Mouse (Mus musculus) heart, embryonic 12.5 days (tissue): ENCODE measurements at regions not wholly inside any gene's neighbourhood (a gene's known extent, or its start where the extent isn't known, plus 50 kb on each side); places are given as distances from the start of the nearest gene placed in this dataset.
A peak's percentile ranks its signal among the peaks of the same experiment; 100 is the strongest.

Experiments
- ATAC-seq: fragments of 200-750 bp; cut with Nextera tagmentation; 2 replicates; pipeline ENCODE4 v1.8.0; 2017; ENCODE audit warnings: moderate TSS enrichment, moderate library complexity; ENCODE audit not compliant: insufficient number of reproducible peaks, low FRiP score
- H3K27ac ChIP-seq: fragments of 300-500 bp; sonication (generic); 2 replicates; pipeline ENCODE4 v1.5.1; 2016; ENCODE audit warnings: mild to moderate bottlenecking, moderate library complexity; ENCODE audit not compliant: poor library complexity, severe bottlenecking
- H3K27me3 ChIP-seq: fragments of 300-500 bp; sonication (generic); replicated peaks from 2 replicates; pipeline ENCODE4 v1.6.1; 2016; ENCODE audit warnings: mild to moderate bottlenecking, moderate library complexity
- H3K36me3 ChIP-seq: fragments of 300-500 bp; sonication (generic); 2 replicates; pipeline ENCODE4 v1.6.1; 2016; ENCODE audit warnings: mild to moderate bottlenecking, moderate library complexity
- H3K4me1 ChIP-seq: fragments of 300-500 bp; sonication (generic); replicated peaks from 2 replicates; pipeline ENCODE4 v1.6.1; 2016; ENCODE audit warnings: mild to moderate bottlenecking
- H3K4me2 ChIP-seq: fragments of 300-500 bp; sonication (generic); 2 replicates; pipeline ENCODE4 v1.6.1; 2016; ENCODE audit warnings: mild to moderate bottlenecking, moderate library complexity
- H3K4me3 ChIP-seq: fragments of 300-500 bp; sonication (generic); 2 replicates; pipeline ENCODE4 v1.5.1; 2016; ENCODE audit warnings: mild to moderate bottlenecking
- H3K9ac ChIP-seq: fragments of 300-500 bp; sonication (generic); 2 replicates; pipeline ENCODE4 v1.6.1; 2016; ENCODE audit warnings: mild to moderate bottlenecking, moderate library complexity
- H3K9me3 ChIP-seq: fragments of 300-500 bp; sonication (generic); replicated peaks from 2 replicates; pipeline ENCODE4 v1.6.1; 2016; ENCODE audit warnings: mild to moderate bottlenecking, moderate library complexity
- WGBS: fragments of 180-500 bp; shearing (Covaris S2); methylation state at CpG from one replicate; pipeline ENCODE4 v1.1.7; 2016; 5-methylcytosine and 5-hydroxymethylcytosine counted together

DNA sequence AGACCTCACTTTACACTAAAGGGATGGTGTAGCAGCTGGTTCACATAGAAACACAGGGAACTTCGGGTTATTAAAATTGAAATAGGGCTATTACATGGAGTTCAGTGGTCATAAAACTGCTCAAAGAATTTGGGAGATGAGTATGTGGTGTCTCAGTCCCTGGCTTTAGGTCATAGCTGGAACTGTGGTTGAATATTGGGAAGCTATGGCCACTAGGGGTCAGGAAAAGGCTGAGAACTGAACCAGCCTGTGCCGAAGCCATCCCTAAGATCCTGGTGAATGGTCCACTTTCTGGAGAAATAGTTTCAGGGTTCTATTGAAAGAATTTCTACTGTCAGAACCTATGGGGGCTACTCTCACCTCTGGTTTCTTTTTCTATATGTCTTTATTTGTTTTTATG, 229.0 kb downstream of the Ankrd50 start:
- no peak for ATAC-seq
- Histone ChIP-seq H3K27me3 (no peaks in the 10 kb centered on the region), H3K9me3 (no peaks in the 10 kb centered on the region; the same call in none of the 2 replicates), H3K4me3 (no peak overlapping the region), H3K27ac (no peak overlapping the region), H3K36me3 (no peaks in the 10 kb centered on the region), H3K4me2 (no peak overlapping the region), H3K4me1 (peaks cover 22% of the 10 kb centered on the region), H3K9ac (no peak overlapping the region)
- 8% methylated on average over 2 of the region's 2 CpGs for WGBS

DNA sequence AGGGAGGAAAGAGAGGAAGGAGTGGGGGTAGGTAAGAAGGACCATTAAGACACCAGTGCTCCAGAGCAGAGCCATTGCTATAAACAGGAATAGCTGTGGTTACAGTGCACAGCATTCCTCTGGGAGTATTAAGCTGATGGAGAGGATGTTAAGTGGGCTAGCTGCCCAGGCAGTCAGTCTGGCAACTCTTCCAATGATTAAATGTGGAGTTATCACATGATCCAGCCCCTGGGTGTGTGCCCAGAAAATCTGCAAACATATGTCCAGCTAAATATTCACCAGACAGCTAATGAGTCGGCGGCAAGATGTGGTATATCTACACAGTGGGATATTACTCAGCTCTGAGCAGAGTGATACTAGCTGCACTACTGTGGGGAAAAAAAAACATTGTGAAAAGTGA, 229.7 kb downstream of the Ankrd50 start:
- WGBS = 36% methylated on average over 2 of the region's 2 CpGs
- Histone ChIP-seq H3K27ac (no peak overlapping the region), H3K36me3 (no peaks in the 10 kb centered on the region), H3K4me2 (no peak overlapping the region), H3K9ac (no peak overlapping the region), H3K4me3 (no peak overlapping the region), H3K9me3 (no peaks in the 10 kb centered on the region; the same call in 1 of the 2 replicates), H3K4me1 (peaks cover 22% of the 10 kb centered on the region), H3K27me3 (no peaks in the 10 kb centered on the region)
- peak; percentile 70; the same call in 1 of the 2 replicates for ATAC-seq

DNA sequence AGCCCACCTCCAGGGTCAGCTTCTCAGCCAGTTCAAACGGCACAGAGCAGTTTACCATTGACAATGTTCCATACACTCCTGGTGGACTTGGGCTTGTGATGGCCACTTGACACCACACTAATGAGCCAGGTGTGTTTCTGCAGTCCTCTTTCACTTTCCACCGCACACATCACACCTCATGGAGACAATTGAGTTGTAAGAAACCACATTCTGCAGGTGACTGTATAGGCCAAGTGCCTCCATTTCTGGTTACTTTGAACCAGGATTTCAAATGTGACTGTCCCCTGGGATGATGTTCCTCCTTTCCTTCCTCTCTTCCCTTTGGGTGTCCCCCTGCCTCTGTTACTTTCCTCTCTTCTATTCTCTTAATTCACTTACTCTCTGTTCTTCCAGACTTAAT, 233.1 kb downstream of the Ankrd50 start:
- 64% methylated on average over 2 of the region's 2 CpGs for WGBS
- H3K27me3 ChIP-seq = no peaks in the 10 kb centered on the region
- peaks cover 7% of the 10 kb centered on the region for H3K4me1 ChIP-seq
- H3K36me3 ChIP-seq = no peaks in the 10 kb centered on the region
- no peaks in the 10 kb centered on the region for H3K9me3 ChIP-seq
- no peak overlapping the region for H3K4me3 ChIP-seq
- H3K4me2 ChIP-seq = no peak overlapping the region
- no peak for ATAC-seq
- H3K27ac ChIP-seq = no peak overlapping the region
- H3K9ac ChIP-seq = no peak overlapping the region

DNA sequence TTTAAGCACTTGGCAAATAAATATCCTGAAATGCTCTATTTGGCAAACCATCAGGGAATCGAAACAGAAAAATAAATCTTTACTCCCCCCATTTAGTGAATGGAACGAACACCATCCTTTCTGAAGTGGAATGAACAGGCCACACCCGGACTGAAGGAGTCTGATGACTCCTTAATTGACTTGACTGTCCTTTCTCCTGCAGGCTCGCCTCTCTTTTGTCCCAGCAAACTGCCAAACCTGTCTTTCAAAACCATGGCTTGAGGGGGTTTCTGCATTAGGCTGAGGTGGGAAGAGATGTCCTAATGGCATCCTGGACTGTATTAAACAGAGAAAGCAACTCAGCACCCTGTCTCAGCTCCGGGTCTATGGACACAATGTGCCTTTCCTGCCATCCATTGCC, 234.1 kb downstream of the Ankrd50 start:
- Histone ChIP-seq H3K27ac (no peak overlapping the region), H3K27me3 (no peaks in the 10 kb centered on the region), H3K9me3 (no peaks in the 10 kb centered on the region), H3K9ac (no peak overlapping the region), H3K4me2 (no peak overlapping the region), H3K36me3 (no peaks in the 10 kb centered on the region), H3K4me3 (no peak overlapping the region), H3K4me1 (0 out of 2 replicates have a peak, but pooled peaks cover 6% of the 10 kb centered on the region)
- ATAC-seq = no peak
- whole genome bisulfite sequencing = 72% methylated on average over 5 of the region's 5 CpGs

DNA sequence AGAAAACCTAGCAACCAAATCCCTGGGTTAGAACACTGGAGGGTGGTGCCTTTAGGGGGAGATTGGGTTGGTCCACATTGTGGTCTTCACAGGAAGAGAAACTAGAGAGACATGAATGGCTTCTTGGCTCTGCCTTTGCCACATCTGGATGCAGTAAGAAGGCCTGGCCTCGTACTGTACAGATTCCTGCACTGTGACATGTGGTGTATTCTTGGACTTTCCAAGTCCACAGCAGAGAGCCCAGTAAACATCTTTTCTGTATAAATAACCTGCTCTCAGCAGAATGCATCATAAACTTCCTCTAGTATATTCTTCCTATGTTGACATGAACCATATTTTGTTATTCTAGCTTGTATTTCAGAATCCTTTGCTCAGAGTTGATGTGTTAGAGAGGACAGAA, 235.7 kb downstream of the Ankrd50 start:
- H3K4me3 ChIP-seq = no peak overlapping the region
- no peaks in the 10 kb centered on the region for H3K9me3 ChIP-seq
- H3K27ac ChIP-seq = no peak overlapping the region
- WGBS = 74% methylated on average over 1 of the region's 1 CpGs
- H3K36me3 ChIP-seq = no peaks in the 10 kb centered on the region
- 0 out of 2 replicates have a peak, but pooled peaks cover 6% of the 10 kb centered on the region for H3K4me1 ChIP-seq
- H3K27me3 ChIP-seq = no peaks in the 10 kb centered on the region
- H3K9ac ChIP-seq = no peak overlapping the region
- no peak overlapping the region for H3K4me2 ChIP-seq
- no peak for ATAC-seq

DNA sequence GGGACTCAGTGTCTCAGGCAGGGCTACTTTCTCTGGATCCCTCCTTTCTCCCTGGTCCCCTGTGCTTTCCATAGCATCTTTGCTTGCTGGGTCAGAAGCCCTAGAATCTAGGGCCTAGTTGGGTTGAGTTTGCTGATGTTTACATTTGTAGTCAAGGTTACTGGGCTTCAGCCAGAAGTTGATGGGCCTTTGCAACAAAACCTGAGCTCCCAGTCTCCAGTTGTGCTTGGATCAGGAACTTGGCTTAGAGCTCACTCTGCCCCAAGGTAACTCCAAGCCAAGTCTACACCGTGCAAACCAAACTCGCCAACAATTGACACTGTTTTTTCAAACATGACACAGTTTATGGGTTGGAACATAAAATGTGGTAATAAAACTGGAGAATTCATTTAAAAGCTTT, 238.2 kb downstream of the Ankrd50 start:
- Histone ChIP-seq H3K27ac (no peak overlapping the region), H3K36me3 (no peaks in the 10 kb centered on the region), H3K4me1 (0 out of 2 replicates have a peak, but pooled peaks cover 5% of the 10 kb centered on the region), H3K4me2 (no peak overlapping the region), H3K27me3 (no peaks in the 10 kb centered on the region), H3K4me3 (no peak overlapping the region), H3K9me3 (no peaks in the 10 kb centered on the region; the same call in 1 of the 2 replicates), H3K9ac (no peak overlapping the region)
- 84% methylated on average over 2 of the region's 2 CpGs for WGBS
- no peak for ATAC-seq

DNA sequence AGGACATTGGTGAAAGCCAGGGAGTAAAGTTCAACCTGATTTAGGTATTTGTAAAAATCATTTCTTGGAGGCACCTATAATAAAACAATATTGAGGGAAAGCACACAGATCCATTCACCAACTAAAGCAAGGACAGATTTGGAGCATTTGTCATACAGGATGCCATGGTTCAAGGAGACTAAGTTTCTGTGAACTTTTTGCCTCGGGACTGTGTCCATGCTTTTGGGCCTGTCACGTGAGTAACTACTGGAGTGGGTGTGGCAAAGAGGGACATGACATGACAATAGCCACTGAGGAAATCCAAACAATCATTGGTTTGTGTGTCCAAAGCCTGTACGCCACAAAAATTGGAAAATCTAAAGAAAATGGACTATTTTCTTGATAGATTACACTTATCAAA, 241.4 kb downstream of the Ankrd50 start:
- Histone ChIP-seq H3K4me3 (no peak overlapping the region), H3K36me3 (no peaks in the 10 kb centered on the region), H3K9ac (no peak overlapping the region), H3K4me1 (no peaks in the 10 kb centered on the region), H3K9me3 (no peaks in the 10 kb centered on the region; the same call in 1 of the 2 replicates), H3K27me3 (no peaks in the 10 kb centered on the region), H3K27ac (no peak overlapping the region), H3K4me2 (no peak overlapping the region)
- WGBS = 76% methylated on average over 3 of the region's 3 CpGs
- ATAC-seq = no peak

DNA sequence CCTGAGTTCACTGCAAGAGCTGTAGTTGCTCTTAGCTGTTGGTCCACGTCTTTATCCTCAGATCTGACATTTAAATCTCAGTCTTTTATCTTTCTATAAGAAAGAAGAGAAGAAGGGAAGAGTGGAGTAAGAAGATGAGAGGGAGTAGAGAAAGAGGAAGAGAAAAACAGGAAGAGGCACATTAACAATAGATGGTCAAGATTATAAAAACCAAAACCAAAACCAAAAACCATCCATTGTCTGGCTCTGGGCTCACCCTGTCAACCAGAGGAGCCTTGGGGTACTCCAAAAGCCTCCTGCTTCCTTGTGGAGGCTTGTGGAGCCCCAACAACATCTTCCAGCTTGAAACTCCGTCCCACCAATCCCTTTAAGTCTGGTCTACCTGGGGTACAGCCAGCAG, 247.0 kb downstream of the Ankrd50 start:
- ATAC-seq = no peak
- Histone ChIP-seq H3K27me3 (no peaks in the 10 kb centered on the region), H3K4me3 (no peak overlapping the region), H3K4me2 (no peak overlapping the region), H3K4me1 (peaks cover 10% of the 10 kb centered on the region), H3K9me3 (no peaks in the 10 kb centered on the region; the same call in 1 of the 2 replicates), H3K27ac (no peak overlapping the region), H3K36me3 (no peaks in the 10 kb centered on the region), H3K9ac (no peak overlapping the region)
- 66% methylated on average over 2 of the region's 2 CpGs for WGBS

DNA sequence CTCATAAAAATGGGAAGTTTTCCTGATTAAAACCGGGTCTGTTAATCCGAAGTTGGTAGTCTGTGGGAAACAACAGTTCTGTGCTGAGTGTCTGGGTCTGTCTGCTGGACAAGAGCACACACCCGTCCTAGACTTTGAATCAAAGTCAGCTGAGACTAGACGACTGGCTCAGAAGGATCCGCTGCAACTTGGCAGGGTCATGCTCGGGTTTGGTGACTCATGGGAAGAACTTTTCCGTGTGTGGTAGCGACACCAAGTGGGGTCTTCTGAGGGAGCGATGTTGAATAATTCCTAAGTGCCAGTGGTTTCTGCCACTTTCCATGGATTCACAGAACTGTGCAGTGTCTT, 248.9 kb downstream of the Ankrd50 start:
- H3K27ac ChIP-seq = no peak overlapping the region
- H3K36me3 ChIP-seq = no peaks in the 10 kb centered on the region
- no peak overlapping the region for H3K4me3 ChIP-seq
- peaks cover 24% of the 10 kb centered on the region for H3K4me1 ChIP-seq
- ATAC-seq = no peak
- no peak overlapping the region for H3K9ac ChIP-seq
- no peaks in the 10 kb centered on the region for H3K9me3 ChIP-seq
- WGBS = 76% methylated on average over 9 of the region's 9 CpGs
- H3K27me3 ChIP-seq = no peaks in the 10 kb centered on the region
- no peak overlapping the region for H3K4me2 ChIP-seq

DNA sequence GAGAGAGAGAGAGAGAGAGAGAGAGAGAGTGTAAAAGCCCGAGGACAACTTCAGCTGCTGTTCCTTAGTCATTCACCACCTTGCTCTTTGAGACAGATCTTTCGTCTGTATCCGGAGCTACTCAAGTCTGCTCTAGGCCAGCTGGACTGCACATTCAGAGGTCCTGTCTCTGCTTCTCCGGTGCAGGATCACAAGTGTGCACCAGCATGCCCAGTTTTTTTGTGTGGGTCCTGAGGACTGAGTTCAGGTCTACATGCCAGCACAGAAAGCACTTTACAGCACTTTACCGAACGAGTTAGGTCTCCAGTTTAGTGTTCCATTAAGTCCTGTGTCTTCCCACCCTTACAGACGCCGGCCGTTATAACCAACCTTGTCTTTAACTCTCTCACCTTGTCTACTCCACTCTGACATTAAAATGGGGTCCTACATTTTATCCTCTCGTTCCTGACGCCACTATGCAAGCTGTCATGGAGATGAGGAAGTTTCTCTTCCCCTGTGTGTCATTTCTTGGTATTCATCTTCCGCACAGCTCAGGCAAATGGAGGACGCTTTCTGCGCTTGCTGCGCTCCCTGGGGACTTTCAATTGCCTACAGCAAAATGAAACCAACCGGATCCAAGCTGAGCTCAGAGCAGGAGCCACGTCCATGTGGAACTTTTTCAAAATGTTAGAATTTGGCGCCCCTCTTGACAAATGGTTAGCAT, 249.5 kb downstream of the Ankrd50 start:
- ATAC-seq = no peak
- no peaks in the 10 kb centered on the region for H3K9me3 ChIP-seq
- WGBS = 73% methylated on average over 18 of the region's 18 CpGs
- no peak overlapping the region for H3K4me3 ChIP-seq
- H3K9ac ChIP-seq = no peak overlapping the region
- H3K27me3 ChIP-seq = no peaks in the 10 kb centered on the region
- no peak overlapping the region for H3K27ac ChIP-seq
- no peak overlapping the region for H3K4me2 ChIP-seq
- no peaks in the 10 kb centered on the region for H3K36me3 ChIP-seq
- H3K4me1 ChIP-seq = peaks cover 24% of the 10 kb centered on the region

DNA sequence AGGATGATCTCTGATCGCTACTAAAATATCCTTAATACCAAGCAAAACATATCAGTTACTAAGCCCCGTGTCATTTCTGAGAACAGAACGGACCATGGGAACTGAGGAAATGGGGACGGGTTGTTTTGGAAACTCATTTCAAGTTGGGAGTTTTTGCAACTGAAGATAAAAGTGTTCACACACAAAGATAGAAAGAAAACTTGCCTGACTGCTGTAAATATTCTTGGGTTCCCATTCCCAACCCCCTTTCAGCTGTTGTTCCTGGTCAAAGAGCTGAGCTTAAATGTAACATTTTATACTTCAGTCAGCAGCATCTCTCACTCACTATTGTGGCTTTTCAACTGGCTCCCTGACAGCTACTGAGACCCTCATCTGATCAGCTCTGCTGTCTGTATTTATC, 250.1 kb downstream of the Ankrd50 start:
- no peak overlapping the region for H3K27ac ChIP-seq

DNA sequence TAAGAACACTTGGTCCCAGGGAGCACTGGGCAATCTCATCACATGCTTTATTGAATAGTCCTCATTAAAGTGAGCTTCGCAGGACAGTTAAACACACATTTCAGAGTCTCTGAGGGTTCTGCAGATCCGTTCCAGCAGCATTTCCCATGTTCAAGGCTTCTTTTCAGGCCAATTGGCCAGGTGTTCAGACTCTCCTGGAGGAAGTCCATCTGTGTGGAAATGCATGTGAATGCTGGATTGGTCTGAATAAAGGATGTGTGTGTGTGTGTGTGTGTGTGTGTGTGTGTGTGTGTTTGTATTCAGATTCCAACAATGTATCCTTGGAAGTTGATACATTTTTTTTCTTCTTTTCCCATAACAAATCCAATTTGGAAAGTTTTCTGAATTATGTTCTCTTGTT, 250.6 kb downstream of the Ankrd50 start:
- Histone ChIP-seq H3K9ac (no peak overlapping the region), H3K27ac (no peak overlapping the region), H3K27me3 (no peaks in the 10 kb centered on the region), H3K36me3 (no peaks in the 10 kb centered on the region), H3K4me2 (no peak overlapping the region), H3K4me3 (no peak overlapping the region), H3K4me1 (peaks cover 24% of the 10 kb centered on the region), H3K9me3 (no peaks in the 10 kb centered on the region)
- ATAC-seq = no peak
- WGBS = 73% methylated on average over 2 of the region's 2 CpGs

More for the DNA sequence above, 250.1 kb downstream of the Ankrd50 start:
- no peak overlapping the region for H3K4me3 ChIP-seq
- ATAC-seq = no peak
- H3K27me3 ChIP-seq = no peaks in the 10 kb centered on the region
- peaks cover 24% of the 10 kb centered on the region for H3K4me1 ChIP-seq
- no peaks in the 10 kb centered on the region for H3K36me3 ChIP-seq
- no peaks in the 10 kb centered on the region for H3K9me3 ChIP-seq
- no peak overlapping the region for H3K9ac ChIP-seq
- 56% methylated on average over 4 of the region's 4 CpGs for WGBS
- H3K4me2 ChIP-seq = no peak overlapping the region
